Mouse (Mus musculus) embryonic facial prominence, embryonic 14.5 days (tissue): ENCODE results near the gene Cct7. TPM values are rescaled to one million over a fixed set of nuclear protein-coding genes. Genes with fewer than 3 reads are reported as not detected.

ENCODE experiments used
- ATAC-seq: fragments of 200-750 bp; cut with Nextera tagmentation; 2 replicates; pipeline ENCODE4 v1.8.0; 2017; ENCODE audit warnings: low read depth, moderate number of reproducible peaks, moderate TSS enrichment
- DNase-seq: peaks from one replicate; pipeline ENCODE4 v3.0.0-alpha.2; 2015; ENCODE audit warnings: low spot score
- H3K27ac ChIP-seq: fragments of 300-500 bp; sonication (generic); replicated peaks from 2 replicates; pipeline ENCODE4 v1.5.1; 2014; ENCODE audit warnings: low read depth, mild to moderate bottlenecking, low read length, moderate library complexity
- H3K27me3 ChIP-seq: fragments of 300-500 bp; sonication (generic); replicated peaks from 2 replicates; pipeline ENCODE4 v1.6.1; 2014; ENCODE audit warnings: low read length; ENCODE audit not compliant: control insufficient read depth, insufficient read depth
- H3K36me3 ChIP-seq: fragments of 300-500 bp; sonication (generic); 2 replicates; pipeline ENCODE4 v1.6.1; 2014; ENCODE audit warnings: low read length, mixed read lengths; ENCODE audit not compliant: control insufficient read depth, insufficient read depth
- H3K4me1 ChIP-seq: fragments of 300-500 bp; sonication (generic); 2 replicates; pipeline ENCODE4 v1.6.1; 2014; ENCODE audit warnings: antibody characterized with exemption, low read length; ENCODE audit not compliant: control insufficient read depth, insufficient read depth
- H3K4me2 ChIP-seq: fragments of 300-500 bp; sonication (generic); 2 replicates; pipeline ENCODE4 v1.6.1; 2014; ENCODE audit warnings: low read depth, mild to moderate bottlenecking, low read length, moderate library complexity, mixed read lengths
- H3K4me3 ChIP-seq: fragments of 300-500 bp; sonication (generic); 2 replicates; pipeline ENCODE4 v1.5.1; 2014; ENCODE audit warnings: low read depth, mild to moderate bottlenecking, low read length
- H3K9ac ChIP-seq: fragments of 300-500 bp; sonication (generic); 2 replicates; pipeline ENCODE4 v1.6.1; 2014; ENCODE audit warnings: low read depth, mild to moderate bottlenecking, low read length, moderate library complexity, mixed read lengths
- H3K9me3 ChIP-seq: fragments of 300-500 bp; sonication (generic); 2 replicates; pipeline ENCODE4 v1.6.1; 2016; ENCODE audit warnings: low read length; ENCODE audit not compliant: control insufficient read depth
- WGBS: fragments of 180-500 bp; shearing (Covaris S2); extraction: QIAGEN DNeasy Blood & Tissue Kit; methylation state at CpG from one replicate; pipeline ENCODE4 v1.1.7; 2014; 5-methylcytosine and 5-hydroxymethylcytosine counted together
- polyA plus RNA-seq: library from polyadenylated mRNA; unstranded; fragments of >200 nt; fragmentation: Nextera tagmentation; extraction: Ambion mirVana; gene quantifications from 2 replicates; pipeline ENCODE4 v1.2.1, GENCODE M21; 2014

Gene Cct7
- polyA plus RNA-seq = 448 and 463 TPM in 2 replicates

DNA sequence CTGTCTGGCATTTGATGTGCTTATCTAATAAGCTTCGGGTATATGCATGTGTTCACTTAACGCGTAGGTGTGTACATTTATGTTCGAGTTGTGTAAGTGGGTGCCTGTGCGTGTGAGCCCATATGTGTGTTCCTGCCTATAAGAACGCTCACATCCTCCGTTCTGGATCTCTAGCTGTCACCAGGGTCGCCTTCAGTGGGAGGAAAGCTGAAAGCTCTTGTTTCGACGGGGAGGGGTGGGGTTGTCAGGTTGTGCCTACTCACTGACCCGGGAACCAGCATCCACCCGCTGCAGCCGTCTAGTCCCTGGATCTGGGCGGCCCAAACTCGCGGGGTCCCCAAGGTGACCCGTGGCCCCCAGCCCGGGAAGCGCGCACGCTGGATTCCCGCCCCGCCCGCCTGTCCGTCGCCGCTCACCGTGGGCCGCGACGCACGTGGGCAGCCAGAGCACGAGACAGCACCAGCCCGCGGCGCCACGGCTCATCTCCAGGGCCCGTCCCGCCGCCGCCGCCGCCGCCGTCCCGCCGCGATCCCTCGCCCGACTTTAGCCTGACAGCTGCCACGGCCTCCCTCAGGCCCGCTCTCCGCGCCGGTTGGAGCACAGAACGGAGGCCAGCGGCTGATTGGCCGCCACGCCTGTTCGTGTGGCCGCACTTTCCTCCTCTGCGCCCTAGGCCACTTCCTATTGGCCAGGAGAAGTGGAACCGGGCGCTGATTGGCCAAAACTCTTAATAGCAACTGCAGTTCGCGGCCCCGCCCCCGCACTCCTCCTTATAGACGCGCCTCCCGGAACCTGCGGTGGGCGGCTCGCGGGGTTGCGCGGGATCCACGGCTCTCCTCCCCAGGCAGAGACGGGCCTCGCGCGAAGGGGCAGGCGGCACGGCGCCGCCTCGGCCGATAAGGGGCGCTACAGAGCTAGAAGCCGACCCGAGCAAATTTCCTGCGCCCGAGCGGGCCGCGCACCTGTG lies at the start of gene Cct7:
Gene Cct7, plus strand, starts transcription at position 818 of the 967 bp plus-strand sequence.
- peak within 1 kb of the TSS; percentile 80 for H3K4me2 ChIP-seq
- WGBS = 5% methylated on average over 48 of the region's 96 CpGs

DNA sequence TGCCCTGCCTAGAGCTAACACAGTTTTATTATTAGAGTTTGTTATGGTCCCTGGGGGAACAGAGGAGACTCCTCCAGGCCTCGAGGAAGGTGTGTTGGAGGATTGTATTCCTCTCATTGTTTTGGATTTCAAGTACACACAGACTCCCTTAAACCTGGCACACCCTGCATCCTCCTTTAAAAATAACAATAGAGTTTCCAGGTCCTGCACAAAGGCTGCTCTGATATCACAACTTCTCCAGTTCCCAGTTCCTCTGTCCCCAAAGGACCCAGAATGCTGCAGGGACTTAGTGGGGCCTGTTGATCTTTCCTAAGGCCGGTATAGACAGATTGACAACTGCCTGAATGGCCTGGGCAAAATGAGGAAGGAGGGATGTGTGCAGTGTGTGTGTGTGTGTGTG lies 48.7 kb upstream of the Cct7 start:
- DNase-seq (no peak), ATAC-seq (no peak)
- Histone ChIP-seq H3K9me3 (no peaks in the 10 kb centered on the region), H3K9ac (no peak overlapping the region), H3K36me3 (no peaks in the 10 kb centered on the region), H3K27me3 (peaks cover 7% of the 10 kb centered on the region), H3K4me1 (no peaks in the 10 kb centered on the region), H3K4me2 (no peak overlapping the region), H3K4me3 (no peak overlapping the region), H3K27ac (no peak overlapping the region)
- 41% methylated on average over 2 of the region's 2 CpGs for WGBS

More for the DNA sequence above, at the start of gene Cct7:
- Histone ChIP-seq H3K27me3 (no peaks in the 10 kb centered on the region), H3K4me3 (peak within 1 kb of the TSS; percentile 75), H3K27ac (peak within 1 kb of the TSS; percentile 91), H3K36me3 (peaks cover 15% of the 10 kb centered on the region), H3K9ac (peak within 1 kb of the TSS; percentile 94), H3K9me3 (no peaks in the 10 kb centered on the region), H3K4me1 (peaks cover 16% of the 10 kb centered on the region)
- peak; percentile 95 for ATAC-seq
- DNase-seq = peak; percentile 100

GRCm38 (mm10) chr6:85403039-85403438 lies 48.3 kb upstream of the Cct7 start:
- Histone ChIP-seq H3K4me2 (no peak overlapping the region), H3K4me3 (no peak overlapping the region), H3K36me3 (no peaks in the 10 kb centered on the region), H3K27me3 (peaks cover 11% of the 10 kb centered on the region), H3K9me3 (no peaks in the 10 kb centered on the region), H3K4me1 (no peaks in the 10 kb centered on the region), H3K9ac (no peak overlapping the region), H3K27ac (no peak overlapping the region)
- WGBS = 78% methylated on average over 10 of the region's 10 CpGs
- ATAC-seq (no peak), DNase-seq (no peak)

- no peak overlapping the region for H3K27ac ChIP-seq
- H3K4me2 ChIP-seq = peak overlapping the region; percentile 38
- ATAC-seq (no peak), DNase-seq (no peak)
- 0 out of 2 replicates have a peak overlapping the region, but pooled peaks have one; percentile 32 for H3K9ac ChIP-seq
- no peaks in the 10 kb centered on the region for H3K4me1 ChIP-seq
- no peaks in the 10 kb centered on the region for H3K9me3 ChIP-seq
- peaks cover 37% of the 10 kb centered on the region for H3K27me3 ChIP-seq
- H3K36me3 ChIP-seq = no peaks in the 10 kb centered on the region
- peak overlapping the region; percentile 11; the same call in 1 of the 2 replicates for H3K4me3 ChIP-seq
- WGBS = 4% methylated on average over 19 of the region's 31 CpGs
Measured at GRCm38 (mm10) chr6:85409003-85409402, 42.3 kb upstream of the Cct7 start.

GRCm38 (mm10) chr6:85410771-85411273 lies 40.5 kb upstream of the Cct7 start:
- peak overlapping the region; percentile 33 for H3K4me2 ChIP-seq
- no peaks in the 10 kb centered on the region for H3K9me3 ChIP-seq
- peak overlapping the region; percentile 10; the same call in 1 of the 2 replicates for H3K9ac ChIP-seq
- H3K27me3 ChIP-seq = peaks cover 39% of the 10 kb centered on the region
- ATAC-seq (peak; percentile 85), DNase-seq (peak; percentile 86)
- 8% methylated on average over 13 of the region's 13 CpGs for WGBS
- no peaks in the 10 kb centered on the region for H3K36me3 ChIP-seq
- H3K4me1 ChIP-seq = no peaks in the 10 kb centered on the region
- H3K4me3 ChIP-seq = peak overlapping the region; percentile 6; the same call in 1 of the 2 replicates
- no peak overlapping the region for H3K27ac ChIP-seq

- H3K9ac ChIP-seq = no peak overlapping the region
- ATAC-seq (no peak), DNase-seq (no peak)
- no peak overlapping the region for H3K27ac ChIP-seq
- H3K36me3 ChIP-seq = no peaks in the 10 kb centered on the region
- no peak overlapping the region for H3K4me3 ChIP-seq
- H3K9me3 ChIP-seq = no peaks in the 10 kb centered on the region
- H3K4me2 ChIP-seq = no peak overlapping the region
- H3K27me3 ChIP-seq = 0 out of 2 replicates have a peak, but pooled peaks cover 4% of the 10 kb centered on the region
- WGBS = 62% methylated on average over 3 of the region's 3 CpGs
- no peaks in the 10 kb centered on the region for H3K4me1 ChIP-seq
Measured at GRCm38 (mm10) chr6:85415829-85416228, 35.5 kb upstream of the Cct7 start.

GRCm38 (mm10) chr6:85419150-85419549 lies 32.2 kb upstream of the Cct7 start:
- Histone ChIP-seq H3K4me3 (no peak overlapping the region), H3K27me3 (peaks cover 21% of the 10 kb centered on the region), H3K9me3 (no peaks in the 10 kb centered on the region), H3K9ac (no peak overlapping the region), H3K36me3 (no peaks in the 10 kb centered on the region), H3K4me2 (no peak overlapping the region), H3K27ac (no peak overlapping the region), H3K4me1 (no peaks in the 10 kb centered on the region)
- 72% methylated on average over 2 of the region's 2 CpGs for WGBS
- DNase-seq (no peak), ATAC-seq (no peak)

- H3K9ac ChIP-seq = no peak within 1 kb of the TSS
- H3K4me3 ChIP-seq = no peak within 1 kb of the TSS
- H3K27me3 ChIP-seq = peaks cover 24% of the 10 kb centered on the region
- 12% methylated on average over 20 of the region's 28 CpGs for WGBS
- H3K4me2 ChIP-seq = no peak within 1 kb of the TSS
- ATAC-seq = no peak
- no peak for DNase-seq
- no peaks in the 10 kb centered on the region for H3K36me3 ChIP-seq
- H3K4me1 ChIP-seq = no peaks in the 10 kb centered on the region
- H3K27ac ChIP-seq = no peak within 1 kb of the TSS
- H3K9me3 ChIP-seq = no peaks in the 10 kb centered on the region
Measured at GRCm38 (mm10) chr6:85423836-85424379, 27.4 kb upstream of the Cct7 start, which contains the start of gene Noto. Gene Noto, plus strand, starts transcription at chr6:85423886.
